Mouse (Mus musculus) gastrocnemius, postnatal 25 days (tissue): ENCODE data around the gene BC049352. TPM values are rescaled to one million over a fixed set of nuclear protein-coding genes. Genes with fewer than 3 reads are reported as not detected.

Experiments
- DNase-seq: peaks from one replicate; pipeline ENCODE4 v3.0.0; 2022
- total RNA-seq, 2 experiments: library from RNA; stranded (reverse); gene quantifications; 1 replicate in 1 of 2; 2 replicates in 1 of 2; pipeline ENCODE4 v1.2.3; 2021

Gene BC049352
- total RNA-seq, 2 experiments from 2014 or later: 1.7 to 1.9 TPM

DNA sequence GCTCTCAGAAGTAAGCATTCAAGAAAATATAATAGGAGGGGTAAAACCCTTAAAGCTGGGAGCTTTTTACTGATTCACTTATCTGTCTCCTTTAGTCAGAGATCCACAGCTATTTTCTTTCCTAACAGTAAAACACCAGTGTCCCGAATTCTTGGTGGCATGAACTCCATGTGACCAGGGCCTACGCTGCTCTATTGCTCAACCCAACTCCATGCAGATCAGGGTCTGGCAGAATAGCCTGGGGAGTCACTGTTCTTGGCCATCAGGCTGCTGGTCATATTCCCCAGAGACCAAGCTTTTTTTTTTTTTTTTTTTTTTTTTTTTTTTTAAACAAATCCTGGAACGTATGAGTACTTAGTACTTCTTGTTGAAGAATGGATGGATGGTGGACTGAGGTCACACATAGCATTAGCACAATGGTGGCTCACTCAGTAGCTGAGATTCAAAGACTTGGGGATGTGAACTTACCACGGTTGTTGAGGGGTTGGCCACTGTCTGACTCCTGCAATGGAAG, 7.9 kb downstream of the BC049352 start:
- no peak for DNase-seq

GRCm38 (mm10) chr9:45195468-45195867, 13.7 kb downstream of the BC049352 start:
- DNase-seq: no peak

- DNase-seq: no peak
Observed at GRCm38 (mm10) chr9:45196125-45196830, 14.5 kb downstream of the BC049352 start.

GRCm38 (mm10) chr9:45197549-45197948, 15.7 kb downstream of the BC049352 start:
- DNase-seq: no peak

GRCm38 (mm10) chr9:45201319-45201947, 19.6 kb downstream of the BC049352 start:
- peak; percentile 27 for DNase-seq

- DNase-seq: no peak
Observed at GRCm38 (mm10) chr9:45202021-45202798, 20.4 kb downstream of the BC049352 start.

GRCm38 (mm10) chr9:45203797-45204410, 22.1 kb downstream of the BC049352 start, which contains the start of gene Tmprss4:
TSS of gene Tmprss4 (minus strand) at chr9:45204092.
- DNase-seq: no peak

DNA sequence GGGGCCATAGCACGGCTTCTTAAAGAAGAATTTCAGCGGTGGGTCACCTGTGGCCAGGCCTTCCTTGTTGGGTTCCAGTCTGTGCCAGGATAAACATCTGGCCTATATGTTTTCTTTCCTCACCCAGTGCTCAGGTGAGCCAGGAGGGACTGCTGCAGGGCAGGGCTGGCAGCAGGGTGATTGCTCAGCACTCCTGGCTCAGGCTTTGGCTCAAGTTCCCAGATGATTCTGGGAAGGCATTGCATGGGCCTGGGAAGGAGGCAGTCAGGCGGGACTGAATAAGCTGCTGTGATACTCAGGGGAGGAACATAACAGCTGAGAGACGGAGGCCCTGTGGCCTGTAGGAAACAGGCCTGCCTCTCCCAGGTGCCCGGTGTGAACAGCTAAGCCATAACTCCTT, 23.3 kb downstream of the BC049352 start:
- no peak for DNase-seq

DNA sequence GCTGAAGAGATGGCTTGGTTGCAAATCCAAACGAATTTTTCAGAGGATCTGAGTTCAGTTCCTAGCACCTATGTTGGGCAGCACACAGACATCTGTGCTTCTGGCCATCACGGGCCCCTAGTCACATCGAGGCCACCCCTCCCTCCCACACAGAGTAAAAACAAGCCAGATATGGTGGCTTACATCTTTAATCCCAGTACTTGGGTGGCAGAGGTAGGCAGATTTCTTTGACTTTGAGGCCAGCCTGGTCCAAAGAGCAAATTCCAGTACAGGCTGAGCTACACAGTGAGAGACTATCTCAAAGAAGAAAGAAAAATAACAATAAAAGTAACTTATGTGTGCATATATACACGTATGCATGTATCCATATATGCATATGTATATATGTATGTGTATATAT, 24.3 kb downstream of the BC049352 start:
- no peak for DNase-seq

- no peak for DNase-seq
Observed at GRCm38 (mm10) chr9:45207015-45207743, 25.4 kb downstream of the BC049352 start.

- no peak for DNase-seq
Observed at GRCm38 (mm10) chr9:45212001-45212400, 30.2 kb downstream of the BC049352 start.

DNA sequence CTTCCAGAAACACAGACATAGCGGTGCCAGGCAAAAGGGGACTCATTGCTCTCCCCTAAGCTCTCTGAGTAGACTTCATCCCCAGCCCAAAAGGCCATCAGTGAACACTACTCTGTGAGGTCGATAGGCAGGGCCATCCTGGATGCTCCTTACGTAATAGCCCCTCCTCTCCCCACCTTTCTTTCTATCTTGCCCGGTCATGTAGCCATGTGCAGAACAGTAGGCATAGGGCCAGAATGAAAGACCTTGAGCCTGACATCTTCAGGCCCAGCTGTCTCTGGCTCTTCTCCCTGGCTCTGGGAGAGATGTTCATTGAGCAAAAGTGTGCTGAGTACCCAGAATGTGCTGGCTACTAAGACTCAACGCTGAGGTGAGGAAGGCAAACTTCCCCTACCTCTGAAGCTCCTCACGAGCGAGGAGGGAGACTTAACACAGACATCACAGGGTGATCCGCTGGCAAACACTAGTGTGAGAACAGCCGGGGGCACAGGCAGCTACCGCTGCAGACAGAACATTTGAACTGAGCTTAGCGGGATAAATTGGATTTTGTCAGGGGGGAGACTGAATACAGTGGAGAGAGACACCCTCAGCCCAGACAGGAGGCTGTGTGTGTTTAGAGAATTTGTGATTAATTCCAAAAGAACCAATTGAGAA, 33.8 kb downstream of the BC049352 start:
- DNase-seq: no peak

DNA sequence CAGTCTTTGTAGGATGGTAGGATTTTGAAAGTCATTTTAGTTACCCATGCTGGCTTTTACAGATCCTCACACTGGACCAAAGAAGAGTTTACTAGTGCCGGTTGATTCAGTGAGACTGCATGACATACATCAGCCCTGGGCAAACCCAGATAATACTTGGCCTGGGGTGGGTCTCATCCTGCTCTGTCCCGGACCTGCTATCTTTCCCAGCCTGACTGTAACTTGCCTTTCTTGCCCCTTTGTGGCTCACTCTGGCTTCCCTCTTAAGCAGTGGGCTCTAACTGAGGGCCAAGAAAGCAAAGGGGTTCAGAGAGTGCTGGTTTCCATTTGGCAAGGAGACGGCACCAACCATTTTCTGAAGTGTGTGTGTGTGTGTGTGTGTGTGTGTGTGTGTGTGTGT, 37.8 kb downstream of the BC049352 start:
- DNase-seq: no peak

DNA sequence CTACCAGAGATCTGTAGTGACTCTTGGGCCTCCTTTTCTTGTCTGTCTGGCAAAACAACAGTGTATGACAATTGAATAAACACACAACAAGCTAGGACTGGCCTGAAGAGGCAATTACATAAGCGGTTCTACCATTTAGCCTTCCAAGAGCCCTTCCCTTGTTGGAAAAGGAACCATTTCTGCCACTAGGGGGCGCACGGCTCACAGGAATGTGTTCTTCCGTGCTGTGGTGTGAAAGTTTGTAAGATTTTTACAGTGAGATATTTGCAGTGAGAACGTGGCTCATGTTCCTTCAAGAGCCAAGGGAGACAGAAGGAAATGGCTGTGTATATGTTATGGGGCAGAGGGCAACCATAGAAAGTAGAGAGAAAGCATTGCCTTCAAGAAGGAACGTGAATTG, 39.8 kb downstream of the BC049352 start:
- peak; percentile 65 for DNase-seq

- DNase-seq: no peak
Observed at GRCm38 (mm10) chr9:45229359-45229758, 47.6 kb downstream of the BC049352 start.

DNA sequence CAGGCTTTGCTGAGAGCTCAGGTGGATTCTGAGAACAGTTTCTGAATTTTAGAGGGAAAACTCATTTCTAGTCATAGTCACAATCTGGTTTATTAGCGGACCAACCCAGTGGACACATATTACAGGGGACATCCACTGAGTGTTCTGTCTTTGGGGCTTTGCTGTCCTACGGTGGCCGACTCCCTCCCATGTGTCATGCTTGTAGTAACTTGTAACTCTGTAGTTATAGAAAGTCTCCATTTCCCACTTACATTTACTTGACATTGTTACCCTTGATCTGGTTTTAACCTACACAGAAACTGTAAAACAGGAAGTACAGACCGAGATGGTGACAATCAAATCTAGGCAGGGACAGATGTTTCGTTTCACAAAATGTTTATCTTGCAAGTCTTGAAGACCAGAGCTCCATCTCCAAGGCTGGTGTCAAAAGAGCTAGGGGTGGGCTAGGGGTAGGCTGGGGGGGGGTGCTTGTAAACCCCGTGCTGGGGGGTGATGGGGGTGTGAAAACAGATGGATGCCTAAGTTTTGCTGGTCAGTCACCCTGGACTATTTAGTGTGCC, 53.9 kb downstream of the BC049352 start:
- DNase-seq: no peak

DNA sequence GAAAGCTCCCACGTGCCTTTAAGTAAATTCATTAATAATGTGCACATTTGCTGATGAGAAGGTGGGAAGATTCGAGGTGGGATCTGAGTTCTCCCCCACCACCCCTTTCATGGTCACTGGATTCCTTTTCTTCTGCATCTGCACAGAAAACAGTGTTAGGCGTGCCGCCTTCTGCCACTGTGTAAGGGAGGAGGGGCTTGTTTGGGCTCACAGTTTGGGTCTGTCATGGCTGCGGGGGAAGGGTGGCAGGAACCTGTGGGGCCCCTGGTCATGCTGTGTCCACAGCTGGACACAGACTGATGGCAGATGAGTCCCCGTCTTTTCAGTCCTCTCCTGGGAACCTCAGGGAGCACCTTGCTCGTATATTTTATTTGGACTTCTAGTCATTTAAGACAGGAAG, 54.9 kb downstream of the BC049352 start:
- DNase-seq: no peak

- no peak for DNase-seq
Observed at GRCm38 (mm10) chr9:45241397-45241796, 59.6 kb downstream of the BC049352 start.

- DNase-seq: no peak
Observed at GRCm38 (mm10) chr9:45245432-45245831, 63.6 kb downstream of the BC049352 start.

GRCm38 (mm10) chr9:45246060-45246459, 64.3 kb downstream of the BC049352 start:
- DNase-seq: no peak

DNA sequence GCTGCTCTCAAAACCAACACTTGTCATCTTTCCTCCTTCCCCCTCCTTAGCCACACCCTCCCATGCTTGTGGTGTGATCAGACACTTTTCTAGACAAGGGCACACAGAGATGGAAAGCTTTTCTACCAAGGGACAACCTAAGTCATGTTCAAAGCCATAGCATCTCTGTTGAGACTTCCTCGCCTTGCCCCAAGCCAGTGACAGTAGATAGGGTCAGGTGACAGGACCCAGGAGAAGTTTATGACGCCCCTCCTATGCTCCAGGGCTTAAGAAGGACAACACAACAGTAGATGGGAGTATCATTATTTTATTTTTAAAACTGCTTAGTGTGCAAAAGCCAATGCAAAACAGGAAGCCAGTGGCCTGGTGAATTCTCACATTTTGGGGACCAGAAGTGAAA, 65.7 kb downstream of the BC049352 start:
- no peak for DNase-seq
